Mouse (Mus musculus) erythroblast, embryonic 14.5 days (primary cell): Measurements from ENCODE around the gene Xbp1. TPM values are rescaled to one million over a fixed set of nuclear protein-coding genes. Genes with fewer than 3 reads are reported as not detected.

Source experiments
- H3K27me3 ChIP-seq: 2 replicates; pipeline ENCODE4 v1.6.1; 2012; ENCODE audit warnings: inconsistent platforms; ENCODE audit not compliant: control insufficient read depth
- H3K36me3 ChIP-seq: 2 replicates; pipeline ENCODE4 v1.6.1; 2012; ENCODE audit warnings: mild to moderate bottlenecking, inconsistent platforms; ENCODE audit not compliant: control insufficient read depth
- H3K4me1 ChIP-seq: 2 replicates; pipeline ENCODE4 v1.6.1; 2012; ENCODE audit warnings: inconsistent platforms; ENCODE audit not compliant: control insufficient read depth
- H3K4me3 ChIP-seq: replicated peaks from 2 replicates; pipeline ENCODE3; 2012; ENCODE audit warnings: moderate library complexity, mild to moderate bottlenecking, inconsistent platforms
- H3K9me3 ChIP-seq: 2 replicates; pipeline ENCODE4 v1.6.1; 2012; ENCODE audit warnings: low read length, inconsistent platforms, mixed read lengths; ENCODE audit not compliant: control insufficient read depth
- GATA1 ChIP-seq: IDR thresholded peaks from 2 replicates; pipeline ENCODE4 v1.6.1; 2012; ENCODE audit warnings: low read length, inconsistent platforms, mixed read lengths
- TAL1 ChIP-seq: IDR thresholded peaks from 3 replicates; pipeline ENCODE4 v1.6.1; 2012; ENCODE audit warnings: low read length, inconsistent platforms, mixed read lengths
- polyA plus RNA-seq: library from polyadenylated mRNA; stranded (reverse); fragments of >175 nt; gene quantifications from 2 replicates; pipeline ENCODE4 v1.2.3, GENCODE M21; 2012

Xbp1 gene
- polyA plus RNA-seq, 1 experiment = 1.1 TPM

- peaks cover 5% of the 10 kb centered on the region; the same call in 1 of the 2 replicates for H3K9me3 ChIP-seq
- H3K27me3 ChIP-seq = no peaks in the 10 kb centered on the region
- no peaks in the 10 kb centered on the region for H3K4me1 ChIP-seq
- TF ChIP-seq TAL1 (no peak), GATA1 (no peak)
- H3K4me3 ChIP-seq = no peak overlapping the region
- H3K36me3 ChIP-seq = no peaks in the 10 kb centered on the region
Measured at GRCm38 (mm10) chr11:5551931-5552330, 31.5 kb downstream of the Xbp1 start.

- Histone ChIP-seq H3K4me3 (no peak overlapping the region), H3K36me3 (no peaks in the 10 kb centered on the region), H3K4me1 (peaks cover 4% of the 10 kb centered on the region), H3K27me3 (no peaks in the 10 kb centered on the region), H3K9me3 (no peaks in the 10 kb centered on the region)
- TF ChIP-seq TAL1 (no peak), GATA1 (no peak)
Measured at GRCm38 (mm10) chr11:5560273-5560672, 39.8 kb downstream of the Xbp1 start.

DNA sequence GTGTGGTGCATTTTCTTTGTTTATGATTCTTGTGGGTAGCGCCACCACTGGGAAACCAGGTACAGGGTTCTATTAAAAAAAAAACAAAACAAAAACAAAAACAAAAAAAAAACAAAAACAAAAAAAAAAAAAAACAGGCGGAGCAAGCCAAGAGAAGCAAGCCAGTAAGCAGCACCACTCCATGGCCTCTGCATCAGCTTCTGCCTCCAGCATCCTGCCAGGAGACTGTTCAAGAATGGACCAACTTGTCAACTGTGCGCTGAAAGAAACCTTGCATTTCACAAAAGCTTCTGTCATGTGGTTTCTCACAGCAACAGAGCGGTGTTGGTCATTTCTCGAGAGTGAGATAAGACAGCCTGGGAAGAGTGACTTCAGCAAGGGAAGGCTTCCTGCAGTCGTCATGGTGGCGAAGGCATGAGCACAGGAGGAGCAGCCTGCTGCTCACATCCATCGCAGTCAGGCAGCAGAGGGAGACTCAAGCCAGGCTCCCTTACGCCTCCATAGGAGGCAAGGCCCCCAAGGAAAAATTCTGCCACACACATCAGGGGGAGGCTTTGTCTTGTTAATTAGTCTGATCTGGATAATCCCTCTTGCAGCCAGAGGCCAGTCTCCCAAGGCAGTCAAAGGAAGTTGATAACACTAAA is 42.3 kb downstream of the Xbp1 start:
- TF ChIP-seq TAL1 (no peak), GATA1 (no peak)
- H3K27me3 ChIP-seq = no peaks in the 10 kb centered on the region
- H3K4me1 ChIP-seq = peaks cover 6% of the 10 kb centered on the region
- H3K4me3 ChIP-seq = no peak overlapping the region
- no peaks in the 10 kb centered on the region for H3K36me3 ChIP-seq
- H3K9me3 ChIP-seq = peaks cover 4% of the 10 kb centered on the region; the same call in 1 of the 2 replicates

DNA sequence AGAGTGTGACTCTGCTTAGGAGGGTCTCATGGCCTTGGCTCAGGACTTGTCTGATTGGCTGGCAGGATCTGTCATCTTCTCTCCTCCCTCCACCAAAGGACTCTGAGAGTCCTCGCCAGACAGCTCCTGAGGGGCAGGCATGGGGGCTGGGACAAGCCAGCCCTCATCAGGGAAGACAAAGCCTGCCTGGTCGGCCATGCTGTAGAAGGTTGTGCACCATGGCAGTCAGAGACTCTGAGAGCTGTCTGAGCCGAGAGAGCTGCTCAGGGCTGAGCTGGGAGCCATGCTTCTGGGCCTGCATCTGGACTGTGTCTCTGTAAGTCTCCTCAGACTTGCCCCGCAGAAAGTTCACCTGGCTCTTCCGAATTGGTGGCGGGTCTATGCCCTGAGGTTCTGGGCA is 43.4 kb downstream of the Xbp1 start:
- Histone ChIP-seq H3K4me3 (no peak overlapping the region), H3K27me3 (no peaks in the 10 kb centered on the region), H3K4me1 (peaks cover 6% of the 10 kb centered on the region), H3K9me3 (peaks cover 6% of the 10 kb centered on the region; the same call in 1 of the 2 replicates), H3K36me3 (no peaks in the 10 kb centered on the region)
- TF ChIP-seq GATA1 (no peak), TAL1 (no peak)

- TF ChIP-seq GATA1 = no peak
- no peak for TF ChIP-seq TAL1
- Histone ChIP-seq H3K4me1 (peaks cover 6% of the 10 kb centered on the region), H3K36me3 (no peaks in the 10 kb centered on the region), H3K4me3 (no peak overlapping the region), H3K9me3 (peaks cover 6% of the 10 kb centered on the region; the same call in 1 of the 2 replicates), H3K27me3 (no peaks in the 10 kb centered on the region)
Measured at GRCm38 (mm10) chr11:5565596-5565995, 45.1 kb downstream of the Xbp1 start.

DNA sequence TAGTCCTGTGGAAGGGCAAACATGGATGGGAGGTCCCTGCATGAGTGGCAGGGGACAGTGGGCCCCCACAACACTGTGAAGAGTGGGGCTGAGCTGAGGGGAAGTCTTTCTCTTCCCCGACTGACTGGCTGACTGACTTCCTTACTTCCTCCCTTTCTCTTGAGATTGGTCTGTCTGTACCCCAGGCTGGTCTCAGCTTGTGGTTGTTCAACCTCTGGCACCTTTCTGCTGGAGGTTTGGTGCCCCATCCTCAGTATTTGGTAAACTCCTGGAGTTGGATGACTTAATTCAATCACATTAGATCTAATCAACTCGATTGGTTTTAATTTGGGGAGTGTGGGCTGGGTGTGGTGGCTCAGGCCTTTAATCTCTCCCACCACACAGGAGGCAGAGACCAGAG is 46.0 kb downstream of the Xbp1 start:
- Histone ChIP-seq H3K9me3 (peaks cover 6% of the 10 kb centered on the region; the same call in 1 of the 2 replicates), H3K4me3 (no peak overlapping the region), H3K4me1 (peaks cover 6% of the 10 kb centered on the region), H3K36me3 (no peaks in the 10 kb centered on the region), H3K27me3 (no peaks in the 10 kb centered on the region)
- TF ChIP-seq TAL1 (no peak), GATA1 (no peak)

GRCm38 (mm10) chr11:5567654-5568053 is 47.2 kb downstream of the Xbp1 start:
- H3K9me3 ChIP-seq = peaks cover 6% of the 10 kb centered on the region; the same call in 1 of the 2 replicates
- H3K4me1 ChIP-seq = peaks cover 7% of the 10 kb centered on the region
- TF ChIP-seq TAL1 (no peak), GATA1 (no peak)
- no peaks in the 10 kb centered on the region for H3K36me3 ChIP-seq
- no peaks in the 10 kb centered on the region for H3K27me3 ChIP-seq
- H3K4me3 ChIP-seq = no peak overlapping the region

DNA sequence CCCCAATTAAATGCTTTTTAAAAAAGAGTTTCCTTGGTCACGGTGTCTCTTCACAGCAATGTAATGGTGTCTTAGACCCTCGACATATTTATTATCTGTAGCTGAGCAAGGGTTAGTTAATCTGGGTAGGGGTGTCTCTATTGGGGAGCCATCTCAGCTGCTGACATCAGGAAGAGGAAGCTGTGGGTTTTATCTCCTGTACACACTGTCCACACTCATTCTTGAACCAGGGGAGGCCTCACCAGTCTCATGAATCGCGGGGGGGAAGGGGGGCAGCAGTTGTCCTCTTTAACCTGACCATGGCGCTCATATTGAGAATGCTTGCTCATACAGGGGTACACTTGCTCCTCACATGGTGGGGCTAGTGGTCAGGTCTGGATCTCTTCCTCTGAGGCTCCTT is 47.6 kb downstream of the Xbp1 start:
- TF ChIP-seq GATA1 = no peak
- no peak for TF ChIP-seq TAL1
- H3K9me3 ChIP-seq = peaks cover 6% of the 10 kb centered on the region; the same call in 1 of the 2 replicates
- H3K36me3 ChIP-seq = no peaks in the 10 kb centered on the region
- no peaks in the 10 kb centered on the region for H3K27me3 ChIP-seq
- peaks cover 7% of the 10 kb centered on the region; the same call in 1 of the 2 replicates for H3K4me1 ChIP-seq
- H3K4me3 ChIP-seq = no peak overlapping the region

DNA sequence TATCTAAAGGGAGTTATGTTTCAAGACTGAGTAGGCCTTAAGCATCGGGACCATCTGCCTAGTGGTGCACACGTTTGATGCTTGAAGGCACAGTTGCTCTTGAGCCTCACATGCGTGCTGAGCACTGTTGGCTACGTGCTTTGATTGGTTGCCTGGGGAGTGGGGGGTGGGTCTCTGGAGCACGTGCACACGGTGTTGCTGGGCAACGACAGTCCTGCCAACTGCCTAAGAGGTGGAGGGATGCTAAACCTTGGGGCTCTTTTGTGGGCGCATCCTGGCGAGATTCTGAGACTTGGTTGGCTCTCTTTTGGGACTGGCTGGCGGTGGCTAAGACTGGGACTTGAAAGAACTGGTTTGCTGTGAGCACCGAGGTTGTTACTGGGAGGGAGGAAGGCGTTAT is 49.0 kb downstream of the Xbp1 start, which contains the start of gene Ankrd36:
Gene Ankrd36, plus strand, starts transcription at position 211 of the 400 bp plus-strand sequence.
- TF ChIP-seq TAL1 (no peak), GATA1 (no peak)
- H3K27me3 ChIP-seq = no peaks in the 10 kb centered on the region
- peaks cover 6% of the 10 kb centered on the region; the same call in 1 of the 2 replicates for H3K9me3 ChIP-seq
- H3K4me3 ChIP-seq = no peak within 1 kb of the TSS
- H3K36me3 ChIP-seq = no peaks in the 10 kb centered on the region
- H3K4me1 ChIP-seq = peaks cover 18% of the 10 kb centered on the region

DNA sequence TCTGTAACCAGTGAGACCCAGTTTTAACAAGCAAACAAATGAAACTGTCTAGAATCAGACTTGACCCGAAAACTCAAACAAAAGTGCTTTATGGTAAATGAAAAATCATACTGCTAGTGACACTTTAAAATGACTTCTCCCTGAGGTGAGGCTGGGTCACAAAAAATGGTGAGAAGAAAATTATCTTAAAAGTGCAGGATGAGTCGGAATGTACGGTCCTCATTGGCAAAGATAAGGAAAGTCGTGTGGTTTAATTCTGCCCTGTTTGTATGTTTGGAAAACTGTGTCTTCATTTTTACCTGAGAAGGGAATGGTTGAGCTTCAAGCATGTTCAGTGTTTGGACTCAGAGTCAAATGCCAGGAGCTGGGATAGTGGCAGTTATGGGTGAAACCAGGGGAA is 51.4 kb downstream of the Xbp1 start:
- peaks cover 29% of the 10 kb centered on the region for H3K4me1 ChIP-seq
- no peak for TF ChIP-seq GATA1
- TF ChIP-seq TAL1 = no peak
- H3K4me3 ChIP-seq = no peak overlapping the region
- peaks cover 6% of the 10 kb centered on the region; the same call in 1 of the 2 replicates for H3K9me3 ChIP-seq
- H3K36me3 ChIP-seq = no peaks in the 10 kb centered on the region
- no peaks in the 10 kb centered on the region for H3K27me3 ChIP-seq
